Mouse (Mus musculus): ENCODE measurements around the gene Kcnn3. TPM values are rescaled to one million over a fixed set of nuclear protein-coding genes. Genes with fewer than 3 reads are reported as not detected.

Kcnn3 gene
- polyA plus RNA-seq, 1 experiment from 2014 or later, result 1.2 TPM

- no peaks in the 10 kb centered on the region for H3K36me3 ChIP-seq
- 0 out of 2 replicates have a peak, but pooled peaks cover 10% of the 10 kb centered on the region for H3K4me1 ChIP-seq (replicated peaks)
- no peak overlapping the region for H3K4me3 ChIP-seq
- no peak for DNase-seq (ENCODE audit: low spot score)
- H3K27me3 ChIP-seq (ENCODE audit: insufficient read depth, poor library complexity, severe bottlenecking), result no peaks in the 10 kb centered on the region; the same call in 1 of the 2 replicates
- WGBS, result 74% methylated on average over 4 of the region's 4 CpGs
- H3K9me3 ChIP-seq, result 0 out of 2 replicates have a peak, but pooled peaks cover 2% of the 10 kb centered on the region
- H3K27ac ChIP-seq, result no peak overlapping the region
Observed at GRCm38 (mm10) chr3:89553946-89554345, 34.0 kb downstream of the Kcnn3 start.

GRCm38 (mm10) chr3:89554587-89554986 lies 34.6 kb downstream of the Kcnn3 start:
- no peak overlapping the region for H3K27ac ChIP-seq
- 0 out of 2 replicates have a peak, but pooled peaks cover 8% of the 10 kb centered on the region for H3K4me1 ChIP-seq (replicated peaks)
- H3K4me3 ChIP-seq, result no peak overlapping the region
- WGBS, result 94% methylated on average over 2 of the region's 2 CpGs
- H3K9me3 ChIP-seq, result 0 out of 2 replicates have a peak, but pooled peaks cover 2% of the 10 kb centered on the region
- H3K27me3 ChIP-seq (ENCODE audit: insufficient read depth, poor library complexity, severe bottlenecking), result no peaks in the 10 kb centered on the region; the same call in 1 of the 2 replicates
- no peaks in the 10 kb centered on the region for H3K36me3 ChIP-seq
- no peak for DNase-seq (ENCODE audit: low spot score)

GRCm38 (mm10) chr3:89557811-89558210 lies 37.8 kb downstream of the Kcnn3 start:
- Histone ChIP-seq H3K27me3 (ENCODE audit: insufficient read depth, poor library complexity, severe bottlenecking) (no peaks in the 10 kb centered on the region; the same call in 1 of the 2 replicates), H3K27ac (no peak overlapping the region), H3K4me3 (no peak overlapping the region), H3K9me3 (0 out of 2 replicates have a peak, but pooled peaks cover 1% of the 10 kb centered on the region), H3K4me1 (replicated peaks) (0 out of 2 replicates have a peak, but pooled peaks cover 8% of the 10 kb centered on the region), H3K36me3 (no peaks in the 10 kb centered on the region)
- WGBS, result 78% methylated on average over 5 of the region's 5 CpGs
- no peak for DNase-seq (ENCODE audit: low spot score)

GRCm38 (mm10) chr3:89558972-89559910 lies 39.3 kb downstream of the Kcnn3 start:
- H3K4me3 ChIP-seq, result no peak overlapping the region
- H3K27ac ChIP-seq, result no peak overlapping the region
- no peaks in the 10 kb centered on the region for H3K36me3 ChIP-seq
- no peaks in the 10 kb centered on the region for H3K9me3 ChIP-seq
- no peak for DNase-seq (ENCODE audit: low spot score)
- no peaks in the 10 kb centered on the region; the same call in 1 of the 2 replicates for H3K27me3 ChIP-seq (ENCODE audit: insufficient read depth, poor library complexity, severe bottlenecking)
- 0 out of 2 replicates have a peak, but pooled peaks cover 8% of the 10 kb centered on the region for H3K4me1 ChIP-seq (replicated peaks)
- 79% methylated on average over 15 of the region's 15 CpGs for WGBS

- no peaks in the 10 kb centered on the region for H3K36me3 ChIP-seq
- no peak overlapping the region for H3K27ac ChIP-seq
- H3K9me3 ChIP-seq, result no peaks in the 10 kb centered on the region
- H3K27me3 ChIP-seq (ENCODE audit: insufficient read depth, poor library complexity, severe bottlenecking), result no peaks in the 10 kb centered on the region; the same call in 1 of the 2 replicates
- no peak for DNase-seq (ENCODE audit: low spot score)
- H3K4me1 ChIP-seq (replicated peaks), result peaks cover 15% of the 10 kb centered on the region; the same call in 1 of the 2 replicates
- no peak overlapping the region for H3K4me3 ChIP-seq
- 91% methylated on average over 6 of the region's 6 CpGs for WGBS
Observed at GRCm38 (mm10) chr3:89561386-89561785, 41.4 kb downstream of the Kcnn3 start.

- Histone ChIP-seq H3K36me3 (no peaks in the 10 kb centered on the region), H3K9me3 (no peaks in the 10 kb centered on the region), H3K27ac (no peak overlapping the region), H3K4me3 (no peak overlapping the region), H3K27me3 (ENCODE audit: insufficient read depth, poor library complexity, severe bottlenecking) (no peaks in the 10 kb centered on the region), H3K4me1 (replicated peaks) (peaks cover 13% of the 10 kb centered on the region; the same call in 1 of the 2 replicates)
- DNase-seq (ENCODE audit: low spot score), result no peak
- WGBS, result 73% methylated on average over 5 of the region's 5 CpGs
Observed at GRCm38 (mm10) chr3:89565371-89565770, 45.4 kb downstream of the Kcnn3 start.

- peaks cover 13% of the 10 kb centered on the region; the same call in 1 of the 2 replicates for H3K4me1 ChIP-seq (replicated peaks)
- H3K4me3 ChIP-seq, result no peak overlapping the region
- no peak overlapping the region for H3K27ac ChIP-seq
- no peaks in the 10 kb centered on the region for H3K9me3 ChIP-seq
- no peaks in the 10 kb centered on the region for H3K36me3 ChIP-seq
- H3K27me3 ChIP-seq (ENCODE audit: insufficient read depth, poor library complexity, severe bottlenecking), result no peaks in the 10 kb centered on the region
- DNase-seq (ENCODE audit: low spot score), result no peak
- 100% methylated on average over 1 of the region's 1 CpGs for WGBS
Observed at GRCm38 (mm10) chr3:89569058-89569457, 49.1 kb downstream of the Kcnn3 start.

- no peak overlapping the region for H3K4me3 ChIP-seq
- H3K4me1 ChIP-seq (replicated peaks), result peaks cover 13% of the 10 kb centered on the region; the same call in 1 of the 2 replicates
- DNase-seq (ENCODE audit: low spot score), result no peak
- 64% methylated on average over 7 of the region's 7 CpGs for WGBS
- no peaks in the 10 kb centered on the region for H3K9me3 ChIP-seq
- H3K27me3 ChIP-seq (ENCODE audit: insufficient read depth, poor library complexity, severe bottlenecking), result no peaks in the 10 kb centered on the region
- no peak overlapping the region for H3K27ac ChIP-seq
- H3K36me3 ChIP-seq, result no peaks in the 10 kb centered on the region
Observed at GRCm38 (mm10) chr3:89569707-89570324, 49.9 kb downstream of the Kcnn3 start.

- Histone ChIP-seq H3K27ac (no peak overlapping the region), H3K4me3 (no peak overlapping the region), H3K36me3 (no peaks in the 10 kb centered on the region), H3K27me3 (ENCODE audit: insufficient read depth, poor library complexity, severe bottlenecking) (no peaks in the 10 kb centered on the region), H3K9me3 (0 out of 2 replicates have a peak, but pooled peaks cover 2% of the 10 kb centered on the region), H3K4me1 (replicated peaks) (0 out of 2 replicates have a peak, but pooled peaks cover 8% of the 10 kb centered on the region)
- no peak for DNase-seq (ENCODE audit: low spot score)
- 75% methylated on average over 3 of the region's 3 CpGs for WGBS
Observed at GRCm38 (mm10) chr3:89570362-89570761, 50.4 kb downstream of the Kcnn3 start.

- H3K4me3 ChIP-seq, result no peak overlapping the region
- no peak overlapping the region for H3K27ac ChIP-seq
- 0 out of 2 replicates have a peak, but pooled peaks cover 4% of the 10 kb centered on the region for H3K9me3 ChIP-seq
- DNase-seq (ENCODE audit: low spot score), result no peak
- H3K36me3 ChIP-seq, result no peaks in the 10 kb centered on the region
- H3K4me1 ChIP-seq (replicated peaks), result peaks cover 14% of the 10 kb centered on the region
- 70% methylated on average over 2 of the region's 2 CpGs for WGBS
- no peaks in the 10 kb centered on the region for H3K27me3 ChIP-seq (ENCODE audit: insufficient read depth, poor library complexity, severe bottlenecking)
Observed at GRCm38 (mm10) chr3:89574260-89574659, 54.3 kb downstream of the Kcnn3 start.

- Histone ChIP-seq H3K27me3 (ENCODE audit: insufficient read depth, poor library complexity, severe bottlenecking) (no peaks in the 10 kb centered on the region), H3K4me1 (replicated peaks) (peaks cover 18% of the 10 kb centered on the region), H3K9me3 (0 out of 2 replicates have a peak, but pooled peaks cover 4% of the 10 kb centered on the region), H3K4me3 (no peak overlapping the region), H3K36me3 (no peaks in the 10 kb centered on the region), H3K27ac (no peak overlapping the region)
- WGBS, result 95% methylated on average over 6 of the region's 6 CpGs
- DNase-seq (ENCODE audit: low spot score), result no peak
Observed at GRCm38 (mm10) chr3:89576381-89576780, 56.4 kb downstream of the Kcnn3 start.

- no peak overlapping the region for H3K4me3 ChIP-seq
- 0 out of 2 replicates have a peak, but pooled peaks cover 4% of the 10 kb centered on the region for H3K9me3 ChIP-seq
- H3K27ac ChIP-seq, result no peak overlapping the region
- no peak for DNase-seq (ENCODE audit: low spot score)
- peaks cover 18% of the 10 kb centered on the region for H3K4me1 ChIP-seq (replicated peaks)
- H3K36me3 ChIP-seq, result no peaks in the 10 kb centered on the region
- H3K27me3 ChIP-seq (ENCODE audit: insufficient read depth, poor library complexity, severe bottlenecking), result no peaks in the 10 kb centered on the region
- 92% methylated on average over 5 of the region's 5 CpGs for WGBS
Observed at GRCm38 (mm10) chr3:89577154-89577553, 57.2 kb downstream of the Kcnn3 start.
